Mouse (Mus musculus): ENCODE results near the gene Adam33. TPM values are rescaled to one million over a fixed set of nuclear protein-coding genes. Genes with fewer than 3 reads are reported as not detected.

Adam33 gene
- polyA plus RNA-seq, 1 experiment from 2014 or later, result 2.9 TPM

GRCm38 (mm10) chr2:131009123-131009522, 54.5 kb downstream of the Adam33 start:
- no peak overlapping the region for H3K4me2 ChIP-seq
- H3K9ac ChIP-seq (replicated peaks), result no peak overlapping the region
- no peak for ATAC-seq (ENCODE audit: low FRiP score)
- no peaks in the 10 kb centered on the region for H3K27me3 ChIP-seq (replicated peaks)
- H3K4me1 ChIP-seq, result no peaks in the 10 kb centered on the region
- no peaks in the 10 kb centered on the region for H3K9me3 ChIP-seq (replicated peaks)
- H3K4me3 ChIP-seq (replicated peaks), result no peak overlapping the region
- peaks cover 49% of the 10 kb centered on the region for H3K36me3 ChIP-seq
- 77% methylated on average over 2 of the region's 2 CpGs for WGBS
- H3K27ac ChIP-seq (replicated peaks), result no peak overlapping the region

Small RNA genes within 50 kb of the gene (microRNA-seq; reads per million reads assigned to microRNA genes)
- gene Mir6973b, result not detected

Other genes starting within 250 kb of the Adam33 start
- gene 4930402H24Rik, start 157.4 kb downstream of the Adam33 start, polyA plus RNA-seq (2015; fragmentation: Nextera tagmentation; extraction: Ambion mirVana), result 75.5 and 85.3 TPM in 2 replicates
- gene Atrn, start 157.3 kb downstream of the Adam33 start, polyA plus RNA-seq (2015; fragmentation: Nextera tagmentation; extraction: Ambion mirVana), result 12.5 and 13.7 TPM in 2 replicates
- gene Gfra4, start 20.7 kb downstream of the Adam33 start, polyA plus RNA-seq (2015; fragmentation: Nextera tagmentation; extraction: Ambion mirVana), result 46.4 and 52.1 TPM in 2 replicates
- gene Siglec1, start 23.0 kb upstream of the Adam33 start, polyA plus RNA-seq (2015; fragmentation: Nextera tagmentation; extraction: Ambion mirVana), result 0.23 and 0.36 TPM in 2 replicates
- gene Hspa12b, start 63.5 kb upstream of the Adam33 start, polyA plus RNA-seq (2015; fragmentation: Nextera tagmentation; extraction: Ambion mirVana), result 6.0 and 7.7 TPM in 2 replicates
- gene Gm11037, start 69.7 kb upstream of the Adam33 start, polyA plus RNA-seq (2015; fragmentation: Nextera tagmentation; extraction: Ambion mirVana), result not detected in 2 replicates
- gene 1700037H04Rik, start 96.3 kb upstream of the Adam33 start, polyA plus RNA-seq (2015; fragmentation: Nextera tagmentation; extraction: Ambion mirVana), result 79.1 and 83.2 TPM in 2 replicates
- 11.5 and 12.6 TPM in 2 replicates for gene Cenpb, start 116.3 kb upstream of the Adam33 start, polyA plus RNA-seq (2015; fragmentation: Nextera tagmentation; extraction: Ambion mirVana)
- 21.0 and 31.3 TPM in 2 replicates for gene Cdc25b, start 123.1 kb upstream of the Adam33 start, polyA plus RNA-seq (2015; fragmentation: Nextera tagmentation; extraction: Ambion mirVana)
- gene Spef1, start 123.5 kb upstream of the Adam33 start, polyA plus RNA-seq (2015; fragmentation: Nextera tagmentation; extraction: Ambion mirVana), result 7.6 and 8.0 TPM in 2 replicates
- 33.6 and 35.2 TPM in 2 replicates for gene Ap5s1, start 143.3 kb upstream of the Adam33 start, polyA plus RNA-seq (2015; fragmentation: Nextera tagmentation; extraction: Ambion mirVana)
- gene Mavs, start 170.2 kb upstream of the Adam33 start, polyA plus RNA-seq (2015; fragmentation: Nextera tagmentation; extraction: Ambion mirVana), result 6.4 and 9.0 TPM in 2 replicates
- gene Pank2, start 198.7 kb upstream of the Adam33 start, polyA plus RNA-seq (2015; fragmentation: Nextera tagmentation; extraction: Ambion mirVana), result 22.8 and 23.6 TPM in 2 replicates

All from neural tube, embryonic 15.5 days (tissue).